Mouse (Mus musculus) kidney, adult 9 months (tissue): ENCODE results near the gene Map3k5.

ENCODE experiments used
- DNase-seq: peaks from one replicate; pipeline ENCODE4 v3.0.0; 2022

Map3k5 gene

GRCm38 (mm10) chr10:20167467-20167866, 233.2 kb downstream of the Map3k5 start:
- no peak for DNase-seq

GRCm38 (mm10) chr10:20169182-20169674, 235.0 kb downstream of the Map3k5 start:
- DNase-seq: no peak

DNA sequence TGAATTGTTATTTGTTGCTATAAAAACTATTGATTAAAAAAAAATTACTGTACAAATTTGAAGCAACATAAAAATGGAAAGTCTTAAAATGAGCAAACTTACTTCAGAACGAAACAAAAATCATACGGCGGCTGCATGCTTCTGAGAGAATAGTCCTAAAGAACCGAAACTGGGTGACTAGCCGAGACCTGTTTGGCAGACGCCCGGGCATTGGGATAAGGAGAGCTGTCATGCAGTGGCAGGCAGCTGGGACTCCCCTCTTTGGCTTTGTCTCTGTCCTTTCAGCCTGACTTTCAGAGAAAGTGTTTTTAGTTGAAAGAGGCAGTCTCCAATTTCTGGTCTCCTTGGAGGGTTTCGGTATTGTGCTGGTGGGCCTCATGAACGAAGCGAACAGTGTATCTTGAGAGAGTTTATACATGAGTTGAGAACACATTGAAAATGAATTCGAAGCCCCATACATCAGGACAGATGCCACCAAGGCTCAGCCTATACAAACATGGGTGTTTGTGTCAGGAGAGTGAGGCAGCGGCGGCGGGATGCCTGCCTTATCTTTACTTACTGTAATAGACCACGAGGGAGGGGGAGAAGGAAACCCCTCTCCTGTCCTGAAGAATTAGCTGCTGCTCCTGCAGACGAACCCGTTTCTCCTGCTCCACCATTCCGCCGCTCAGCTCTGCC, 235.8 kb downstream of the Map3k5 start:
- DNase-seq: no peak

GRCm38 (mm10) chr10:20170605-20171088, 236.4 kb downstream of the Map3k5 start:
- DNase-seq: peak; percentile 89

- DNase-seq: peak; percentile 70
Observed at GRCm38 (mm10) chr10:20171209-20171608, 236.9 kb downstream of the Map3k5 start.

DNA sequence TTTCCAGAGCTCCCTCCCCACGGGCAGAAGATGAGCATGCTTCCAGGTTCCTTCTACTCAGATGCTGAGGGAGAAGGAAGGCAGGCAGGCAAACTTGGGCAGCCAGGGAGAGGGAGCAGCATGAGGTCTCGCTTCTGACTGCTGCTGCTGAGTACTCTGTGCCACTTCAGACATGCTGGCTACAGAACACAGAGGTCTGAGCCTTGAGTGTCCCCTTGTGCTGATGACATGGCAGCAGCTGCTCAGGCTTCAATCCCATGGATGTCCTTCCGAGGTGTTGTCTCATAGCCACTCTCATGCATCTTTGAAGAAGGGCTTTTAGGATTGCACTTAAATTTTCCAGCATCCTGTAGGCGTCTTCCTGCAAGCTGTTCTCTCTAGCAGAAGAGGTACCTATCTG, 237.5 kb downstream of the Map3k5 start:
- no peak for DNase-seq

DNA sequence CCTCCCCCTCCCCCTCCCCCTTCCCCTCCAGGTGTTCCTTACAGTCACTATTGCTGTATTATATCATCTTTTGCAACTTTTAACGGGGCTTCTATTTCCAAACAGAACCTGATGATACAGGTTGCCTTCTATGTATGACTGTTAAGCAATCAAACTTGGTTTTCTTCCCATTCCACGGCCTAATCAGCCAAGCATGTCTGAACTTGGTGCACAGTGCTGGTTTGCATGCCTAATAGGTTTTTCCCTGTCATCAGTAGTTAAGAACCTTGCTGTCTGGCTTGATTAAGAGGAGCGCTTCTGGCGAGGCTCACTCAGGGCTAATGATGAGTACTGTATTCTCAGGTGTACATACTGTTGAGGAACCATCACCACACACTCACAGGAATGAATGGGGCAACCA, 239.5 kb downstream of the Map3k5 start:
- DNase-seq: peak; percentile 87

DNA sequence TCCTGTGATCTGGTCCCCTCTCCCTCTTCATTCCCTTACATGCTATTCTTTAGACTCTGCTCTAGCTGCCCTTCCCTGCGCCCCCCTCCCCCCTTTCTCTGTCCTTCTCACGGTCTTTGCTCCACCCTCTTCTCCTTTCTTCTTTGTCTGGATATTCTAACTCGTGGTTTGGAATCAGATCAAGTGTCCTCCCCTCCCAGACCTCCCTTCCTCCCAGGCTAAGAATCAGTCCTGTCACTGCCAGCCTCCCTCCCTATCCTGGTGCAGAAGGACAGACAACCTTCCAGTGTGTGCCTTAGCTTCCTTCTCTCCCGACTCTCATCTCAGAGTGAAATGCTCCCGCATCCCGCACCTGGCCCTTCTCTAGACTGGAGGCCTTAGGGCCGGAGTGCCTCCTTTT, 241.8 kb downstream of the Map3k5 start:
- peak; percentile 55 for DNase-seq

- peak; percentile 95 for DNase-seq
Observed at GRCm38 (mm10) chr10:20178807-20179605, 244.7 kb downstream of the Map3k5 start.

- no peak for DNase-seq
Observed at GRCm38 (mm10) chr10:20181198-20181597, 246.9 kb downstream of the Map3k5 start.

GRCm38 (mm10) chr10:20181680-20182399, 247.6 kb downstream of the Map3k5 start:
- peak; percentile 51 for DNase-seq

DNA sequence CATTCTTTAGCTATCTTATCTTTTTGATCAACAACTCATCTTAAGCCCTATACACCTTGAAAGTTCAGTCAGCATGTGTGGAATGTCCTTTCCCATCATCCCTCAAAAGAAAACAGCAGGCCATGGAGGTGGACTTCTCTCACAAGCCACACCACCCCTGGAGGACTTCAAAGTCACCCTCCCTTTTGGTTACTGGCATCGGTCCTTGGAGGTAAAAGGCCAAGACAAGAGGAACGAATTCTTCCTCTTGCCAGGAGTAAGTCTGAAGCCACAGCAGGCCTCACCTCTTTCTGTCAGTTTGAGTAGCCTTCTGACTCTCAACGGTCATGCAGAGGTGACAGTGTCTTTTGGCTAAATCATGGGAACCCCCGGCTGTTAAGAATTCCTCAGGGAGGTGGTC, 250.1 kb downstream of the Map3k5 start:
- peak; percentile 82 for DNase-seq

- no peak for DNase-seq
Observed at GRCm38 (mm10) chr10:20185264-20185663, 251.0 kb downstream of the Map3k5 start.

- no peak for DNase-seq
Observed at GRCm38 (mm10) chr10:20185806-20186205, 251.5 kb downstream of the Map3k5 start.

GRCm38 (mm10) chr10:20186800-20187273, 252.6 kb downstream of the Map3k5 start:
- DNase-seq: peak; percentile 77

DNA sequence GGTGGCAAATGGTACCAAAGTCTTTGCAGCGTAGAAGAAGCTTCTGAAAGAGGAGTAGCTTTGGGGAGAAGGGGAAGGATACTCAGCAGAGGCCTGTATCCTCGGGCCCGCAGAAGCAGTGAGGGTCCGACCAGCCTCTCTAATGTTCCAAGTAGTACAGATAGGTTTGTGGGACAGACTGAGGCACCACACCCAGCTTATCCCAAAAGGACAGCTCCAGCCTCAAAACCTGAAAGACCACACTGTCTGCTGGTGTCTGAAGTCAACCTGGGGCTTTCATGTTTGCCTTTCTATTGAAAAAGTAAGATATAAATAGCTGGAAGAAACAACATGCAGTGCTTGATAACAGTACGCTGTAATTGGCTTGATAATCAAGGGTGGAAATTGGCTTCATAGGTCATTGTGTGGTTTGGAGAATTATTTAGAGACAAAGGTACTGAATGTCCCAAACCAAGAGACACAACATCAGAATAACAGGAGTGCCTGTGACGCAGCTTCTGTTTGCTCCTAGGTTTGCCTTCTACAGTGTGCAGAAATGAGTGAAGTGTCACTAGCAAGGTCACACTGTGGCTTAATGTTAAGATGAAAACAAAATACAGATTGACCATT, 256.0 kb downstream of the Map3k5 start:
- DNase-seq: no peak
